Mouse (Mus musculus): ENCODE measurements at regions not wholly inside any gene's neighbourhood (a gene's known extent, or its start where the extent isn't known, plus 50 kb on each side); places are given as distances from the start of the nearest gene placed in this dataset.

DNA sequence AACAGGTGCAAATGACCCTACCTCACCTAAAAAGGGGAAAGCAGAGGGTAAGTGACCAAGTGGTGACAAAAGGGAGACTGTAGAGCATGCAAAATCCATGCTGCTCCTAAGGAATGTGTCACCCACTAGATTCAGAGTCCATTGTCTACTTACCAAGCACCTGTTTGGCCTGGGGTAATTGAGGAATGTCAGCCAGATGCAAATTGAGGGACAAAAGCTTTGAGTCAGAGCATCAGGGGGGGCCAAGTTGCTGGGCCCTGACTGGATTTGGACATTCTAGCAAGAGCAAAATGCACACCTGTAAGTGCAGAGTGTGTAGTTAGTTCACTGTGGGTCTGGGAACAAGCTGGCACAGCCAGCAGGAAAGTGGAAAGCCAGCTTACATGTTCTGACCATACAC lies 2783.6 kb downstream of the Gm37988 start:
- DNase-seq (ENCODE audit: extremely low spot score in 1 of 2, low spot score in 1 of 2), result no peak

Measured in frontal cortex, adult 2 months (tissue).